Mouse (Mus musculus) CH12.LX (cell line): ENCODE measurements around the gene Tut1.

Experiments used
- CHD1 ChIP-seq: IDR thresholded peaks from 2 replicates; pipeline ENCODE4 v1.6.1; 2012; ENCODE audit warnings: low read depth, low read length, improper control_type of control experiment, inconsistent platforms
- CTCF ChIP-seq, 2 experiments: IDR thresholded peaks in 1 of 2; conservative IDR thresholded peaks in 1 of 2; 2 replicates each; pipeline ENCODE4 v1.5.1; 2011 to 2012; ENCODE audit warnings: low read depth in 2 of 2, low read length in 2 of 2, improper control_type of control experiment in 1 of 2, inconsistent platforms in 1 of 2, mild to moderate bottlenecking in 1 of 2, moderate library complexity in 1 of 2

DNA sequence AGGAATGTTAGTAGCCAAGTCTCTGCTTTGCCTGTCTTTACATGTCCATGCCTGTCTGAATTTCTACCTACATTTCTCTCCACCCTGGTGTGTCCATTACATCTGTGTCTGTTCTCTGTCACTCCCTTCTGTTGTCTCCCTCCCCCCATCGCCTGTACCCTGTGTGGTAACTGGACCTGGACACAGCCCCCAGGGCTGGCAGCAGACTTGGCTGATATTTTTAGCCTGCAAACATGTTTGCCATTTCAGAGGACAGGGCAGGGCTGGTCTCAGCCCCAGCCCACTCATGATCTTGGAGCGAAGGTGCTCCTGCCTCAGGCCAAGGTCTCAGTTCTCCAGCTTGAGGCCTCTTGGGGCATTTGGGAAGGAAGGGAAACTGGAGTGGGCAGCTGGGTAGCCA lies 34.2 kb downstream of the Tut1 start:
- TF ChIP-seq CTCF (conservative IDR thresholded peaks at IDR 0.05 in 1 of 2, IDR thresholded peaks at IDR 0.05 in 1 of 2; ENCODE audit: low read depth in 2 of 2, low read length in 2 of 2): no peak
- no peak for TF ChIP-seq CHD1
